Mouse (Mus musculus) thymus, postnatal 4 days (tissue): ENCODE results near the gene Ccl6.
"Not testable (repeated sequence)": the region's sequence is repeated elsewhere in the genome, so short reads cannot be mapped to it uniquely, and the experiment has no call there.

Experiments used
- DNase-seq: peaks from one replicate; pipeline ENCODE4 v3.0.0; 2021

Gene Ccl6

DNA sequence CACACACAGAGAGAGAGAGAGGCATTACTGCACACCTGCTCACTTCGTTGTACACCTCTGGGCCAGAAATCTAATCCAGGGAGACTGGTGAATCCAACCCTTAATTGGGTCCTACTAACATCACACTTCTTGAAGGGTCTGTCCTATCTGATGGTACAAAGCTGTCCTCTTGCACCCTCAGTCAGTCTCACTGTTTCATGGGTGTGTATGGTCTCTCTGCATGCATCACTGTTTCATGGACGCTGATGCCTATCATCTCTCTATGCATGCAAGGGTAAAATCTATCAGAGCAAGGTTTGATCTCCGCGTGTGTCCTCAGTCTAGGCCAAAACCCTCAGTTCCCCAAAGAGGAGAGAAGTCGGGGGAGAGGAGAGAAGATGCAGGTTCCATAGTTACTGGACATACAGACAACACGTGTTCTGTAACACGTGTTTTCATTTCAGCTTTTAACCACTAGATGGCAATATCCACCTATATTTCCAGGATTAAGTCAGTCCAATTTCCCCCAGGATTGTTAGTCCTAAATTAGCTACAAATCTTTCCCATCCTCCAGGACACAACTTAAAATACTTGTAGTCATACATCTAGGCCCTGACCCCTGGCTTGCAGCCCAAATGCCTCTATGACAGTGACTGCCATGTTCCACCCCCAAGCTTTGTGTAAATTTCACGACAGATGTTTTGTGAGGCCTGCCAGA, 36.7 kb downstream of the Ccl6 start:
- no peak for DNase-seq

GRCm38 (mm10) chr11:83551668-83552067, 41.2 kb downstream of the Ccl6 start:
- DNase-seq: no peak

DNA sequence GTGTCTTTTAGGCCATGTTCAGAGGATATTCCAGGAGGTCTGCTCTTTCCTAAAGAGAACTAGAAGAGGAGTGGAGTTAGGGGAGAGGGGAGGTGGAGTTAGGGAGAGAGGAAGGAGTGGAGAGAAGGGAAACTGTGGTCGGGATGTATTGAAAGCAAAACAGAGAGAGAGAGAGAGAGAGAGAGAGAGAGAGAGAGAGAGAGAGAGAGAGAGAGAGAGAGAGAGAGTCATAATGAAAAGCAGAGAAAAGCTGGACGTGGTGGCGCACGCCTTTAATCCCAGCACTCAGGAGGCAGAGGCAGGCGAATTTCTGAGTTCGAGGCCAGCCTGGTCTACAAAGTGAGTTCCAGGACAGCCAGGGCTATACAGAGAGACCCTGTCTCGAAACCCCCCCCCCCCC, 41.9 kb downstream of the Ccl6 start:
- not testable (repeated sequence) for DNase-seq

- DNase-seq: no peak
These were observed 42.7 kb downstream of the Ccl6 start for GRCm38 (mm10) chr11:83550186-83550632.

DNA sequence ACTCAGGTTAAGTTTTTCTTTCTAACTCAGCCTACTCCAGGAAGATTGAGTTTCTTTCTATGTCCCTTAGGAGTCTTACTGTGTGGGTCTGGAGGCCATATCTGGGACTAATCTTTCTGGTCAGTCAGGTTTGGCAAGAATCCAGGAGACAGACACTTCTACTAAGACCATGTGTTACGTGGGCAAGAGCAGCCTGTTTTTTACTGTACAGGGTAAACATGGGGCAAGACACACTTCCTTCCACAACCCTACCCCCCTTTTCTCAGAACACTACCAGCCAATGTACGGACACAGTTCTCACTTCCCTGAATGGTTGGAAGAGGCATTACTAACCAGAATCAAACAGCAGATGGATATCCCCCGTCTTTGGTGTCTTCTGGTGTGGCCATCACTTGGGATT, 48.7 kb downstream of the Ccl6 start:
- DNase-seq: no peak

- DNase-seq: no peak
These were observed 51.5 kb downstream of the Ccl6 start for GRCm38 (mm10) chr11:83541415-83541814.

GRCm38 (mm10) chr11:83540931-83541330, 52.0 kb downstream of the Ccl6 start:
- no peak for DNase-seq

GRCm38 (mm10) chr11:83538705-83539314, 54.1 kb downstream of the Ccl6 start:
- no peak for DNase-seq
